Mouse (Mus musculus): ENCODE measurements around the gene Gcn1l1. TPM values are rescaled to one million over a fixed set of nuclear protein-coding genes. Genes with fewer than 3 reads are reported as not detected.

Gcn1l1 gene
- polyA plus RNA-seq, 1 experiment from 2014 or later, result 36.3 TPM

DNA sequence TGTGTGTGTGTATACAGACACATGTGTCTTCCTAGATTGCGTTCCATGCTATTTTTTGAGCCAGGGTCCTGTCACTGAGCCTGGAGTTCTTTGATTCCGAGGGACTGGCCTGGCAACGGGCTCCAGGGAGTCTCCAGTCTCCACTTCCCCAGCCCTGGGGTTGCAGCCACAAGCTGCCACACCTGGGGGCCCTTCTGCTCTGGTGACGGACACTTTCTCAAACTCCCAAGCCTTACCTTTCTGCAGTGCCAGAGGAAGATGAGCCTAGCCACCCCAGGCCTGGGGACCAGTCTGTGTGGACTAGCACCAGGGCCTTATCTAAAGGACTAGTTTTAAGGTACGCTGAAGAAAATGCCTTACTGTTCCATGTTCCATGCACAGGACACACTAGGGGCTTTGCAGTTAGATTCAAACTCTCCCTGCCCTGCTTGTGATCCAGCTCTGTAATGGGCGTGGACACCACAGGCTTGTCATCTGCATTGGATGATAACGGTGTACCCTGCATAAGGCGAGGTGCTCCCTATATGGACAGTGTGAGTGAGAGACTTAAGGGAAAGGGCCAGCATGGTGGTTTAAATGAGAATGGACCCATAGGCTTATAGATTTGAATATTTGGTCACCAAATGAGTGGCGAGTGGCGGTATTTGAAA, 61.3 kb downstream of the Gcn1l1 start:
- H3K4me1 ChIP-seq, result peaks cover 11% of the 10 kb centered on the region
- H3K27me3 ChIP-seq, result no peaks in the 10 kb centered on the region
- H3K36me3 ChIP-seq, result peaks cover 12% of the 10 kb centered on the region
- no peak overlapping the region for H3K9ac ChIP-seq
- no peak overlapping the region for H3K4me2 ChIP-seq
- no peak for ATAC-seq (ENCODE audit: insufficient number of reproducible peaks, low FRiP score, low TSS enrichment, low read depth)
- 81% methylated on average over 10 of the region's 10 CpGs for WGBS
- H3K27ac ChIP-seq, result no peak overlapping the region
- no peaks in the 10 kb centered on the region for H3K9me3 ChIP-seq
- no peak overlapping the region for H3K4me3 ChIP-seq

DNA sequence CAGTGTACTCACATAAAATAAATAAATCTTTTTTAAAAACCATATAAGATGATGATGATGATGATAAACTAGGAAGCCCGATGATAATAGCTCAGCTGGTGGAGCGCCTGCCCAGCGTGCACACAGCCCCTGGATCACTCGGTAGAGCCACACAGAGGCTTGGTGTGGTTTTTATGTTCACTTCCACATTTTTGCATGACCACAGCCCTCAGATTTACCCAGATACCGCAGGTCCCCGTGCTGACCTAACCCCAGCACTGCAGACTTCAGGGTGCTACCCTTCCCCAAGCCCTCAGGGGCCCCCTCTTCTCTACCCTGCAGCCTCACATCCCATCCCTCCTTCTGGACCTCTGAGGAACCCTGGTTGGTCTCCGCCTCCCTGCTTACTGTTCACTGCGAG, 63.0 kb downstream of the Gcn1l1 start:
- ATAC-seq (ENCODE audit: insufficient number of reproducible peaks, low FRiP score, low TSS enrichment, low read depth), result no peak
- Histone ChIP-seq H3K4me1 (peaks cover 19% of the 10 kb centered on the region), H3K9me3 (no peaks in the 10 kb centered on the region), H3K4me2 (no peak overlapping the region), H3K27me3 (no peaks in the 10 kb centered on the region), H3K4me3 (no peak overlapping the region), H3K9ac (no peak overlapping the region), H3K36me3 (peaks cover 1% of the 10 kb centered on the region; the same call in 1 of the 2 replicates), H3K27ac (no peak overlapping the region)
- WGBS, result 71% methylated on average over 8 of the region's 8 CpGs

DNA sequence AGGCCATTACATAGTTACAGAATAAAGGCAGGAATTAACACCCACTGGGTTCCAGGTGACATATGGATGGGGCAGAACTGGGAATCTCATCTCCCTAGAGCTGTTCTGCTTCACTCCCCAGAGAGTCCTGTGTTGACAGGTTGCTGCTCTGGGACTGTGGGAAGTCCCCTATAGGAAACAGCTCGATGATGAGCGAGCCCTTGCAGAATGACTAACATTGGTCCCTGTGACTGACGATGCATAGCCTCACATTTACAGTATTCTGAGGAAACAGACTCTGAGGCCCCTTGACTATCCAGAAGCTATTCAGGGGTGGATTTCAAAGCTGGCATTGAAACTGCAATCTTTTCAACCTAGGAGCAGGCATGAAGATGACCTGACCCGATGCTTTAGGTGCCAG, 64.6 kb downstream of the Gcn1l1 start:
- Histone ChIP-seq H3K9me3 (no peaks in the 10 kb centered on the region), H3K27ac (no peak overlapping the region), H3K27me3 (no peaks in the 10 kb centered on the region), H3K9ac (no peak overlapping the region), H3K4me1 (peaks cover 34% of the 10 kb centered on the region), H3K4me2 (no peak overlapping the region), H3K4me3 (no peak overlapping the region), H3K36me3 (no peaks in the 10 kb centered on the region)
- no peak for ATAC-seq (ENCODE audit: insufficient number of reproducible peaks, low FRiP score, low TSS enrichment, low read depth)
- WGBS, result 93% methylated on average over 4 of the region's 4 CpGs

DNA sequence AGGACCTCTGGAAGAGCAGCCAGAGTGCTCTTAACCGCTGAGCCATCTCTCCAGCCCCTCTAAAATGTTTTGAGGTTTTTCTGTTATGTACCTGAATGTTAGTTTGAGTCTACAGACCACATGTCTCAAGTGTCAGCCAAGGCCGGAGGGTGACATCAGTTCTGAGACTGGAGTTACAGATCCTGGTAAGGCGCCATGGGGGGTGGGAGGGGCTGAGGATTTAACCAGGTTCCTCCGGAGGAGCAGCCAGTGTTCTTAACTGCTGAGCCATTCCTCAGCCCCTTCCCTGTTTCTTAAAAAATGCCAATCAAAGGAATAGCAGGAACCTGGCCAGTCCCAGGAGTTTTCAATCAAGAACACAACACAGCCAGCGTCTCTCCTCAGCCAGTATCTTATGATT, 65.2 kb downstream of the Gcn1l1 start:
- Histone ChIP-seq H3K4me3 (peak overlapping the region; percentile 81), H3K4me1 (peaks cover 36% of the 10 kb centered on the region), H3K9me3 (no peaks in the 10 kb centered on the region), H3K27me3 (no peaks in the 10 kb centered on the region), H3K9ac (no peak overlapping the region), H3K27ac (no peak overlapping the region), H3K4me2 (no peak overlapping the region; the same call in 1 of the 2 replicates), H3K36me3 (no peaks in the 10 kb centered on the region)
- WGBS, result 34% methylated on average over 5 of the region's 5 CpGs
- no peak for ATAC-seq (ENCODE audit: insufficient number of reproducible peaks, low FRiP score, low TSS enrichment, low read depth)

DNA sequence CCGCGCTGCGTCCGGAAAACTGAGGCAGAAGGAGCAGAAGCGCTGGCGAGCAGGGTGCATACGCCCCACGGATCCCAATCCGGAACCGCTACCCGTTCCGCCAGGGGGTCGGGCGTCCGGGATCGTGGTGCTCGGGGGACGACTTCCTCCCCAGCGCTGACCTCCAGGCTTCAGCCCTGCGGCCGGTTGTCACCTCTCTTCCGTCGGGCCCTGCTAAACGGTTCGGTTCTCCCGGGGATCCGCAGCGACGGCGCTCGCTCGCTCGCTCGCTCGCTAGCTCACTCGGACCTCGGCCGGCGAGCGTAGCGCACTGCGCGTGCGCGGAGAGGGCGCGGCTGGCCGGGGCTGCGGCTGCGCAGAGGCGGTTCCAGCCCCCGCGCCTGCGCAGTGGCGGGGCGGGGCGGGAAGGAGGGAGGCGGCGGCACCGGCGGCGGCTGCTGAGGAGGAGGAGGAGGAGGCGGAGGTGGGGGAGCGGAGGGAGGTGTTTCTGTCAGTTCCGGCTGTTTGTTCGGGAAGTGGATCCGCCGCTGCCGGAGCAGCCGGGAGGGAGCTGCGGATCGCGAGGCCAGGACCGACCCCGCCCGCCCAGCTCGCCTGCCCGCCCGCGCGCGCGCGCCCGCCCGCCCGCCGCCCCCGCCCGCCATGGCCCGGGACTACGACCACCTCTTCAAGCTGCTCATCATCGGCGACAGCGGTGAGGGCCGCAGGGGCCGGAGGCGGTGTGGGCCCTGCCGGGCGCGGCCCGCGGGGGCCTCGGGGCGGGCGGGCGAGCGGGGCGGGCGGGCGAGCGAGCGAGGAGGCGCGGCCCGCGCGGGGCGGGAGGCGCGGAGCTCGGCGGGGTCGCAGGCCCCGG, 66.7 kb downstream of the Gcn1l1 start, which contains the start of gene Rab35:
Rab35 (plus strand) TSS at position 404 of the 853 bp plus-strand sequence.
- Histone ChIP-seq H3K36me3 (no peaks in the 10 kb centered on the region), H3K4me1 (peaks cover 40% of the 10 kb centered on the region), H3K4me3 (peak within 1 kb of the TSS; percentile 81), H3K27me3 (no peaks in the 10 kb centered on the region), H3K27ac (peak within 1 kb of the TSS; percentile 86), H3K9me3 (no peaks in the 10 kb centered on the region), H3K9ac (peak within 1 kb of the TSS; percentile 81), H3K4me2 (peak within 1 kb of the TSS; percentile 78)
- peak; percentile 87 for ATAC-seq (ENCODE audit: insufficient number of reproducible peaks, low FRiP score, low TSS enrichment, low read depth)
- under 1% methylated on average over 86 of the region's 125 CpGs for WGBS

DNA sequence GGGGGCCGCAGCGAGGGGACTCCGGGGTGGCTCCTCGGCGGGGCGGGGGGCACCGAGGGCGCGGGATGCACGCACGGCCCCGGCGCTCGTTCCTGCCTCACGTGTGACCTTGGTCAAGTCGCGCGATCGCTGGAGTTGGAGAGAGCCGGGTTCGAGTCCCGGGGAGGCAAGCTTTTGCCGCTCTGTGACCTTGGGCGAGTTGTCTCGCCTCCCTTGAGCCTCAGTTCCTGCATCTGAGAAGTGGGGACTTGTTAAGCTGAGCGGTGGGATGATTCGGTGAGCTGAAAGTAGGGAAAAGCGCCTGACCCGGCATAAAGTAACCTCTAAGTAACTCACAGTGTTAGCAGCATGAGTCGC, 67.3 kb downstream of the Gcn1l1 start:
- under 1% methylated on average over 20 of the region's 30 CpGs for WGBS
- H3K36me3 ChIP-seq, result 0 out of 2 replicates have a peak, but pooled peaks cover 2% of the 10 kb centered on the region
- 0 out of 2 replicates have a peak, but pooled peaks have one; percentile 5 for ATAC-seq (ENCODE audit: insufficient number of reproducible peaks, low FRiP score, low TSS enrichment, low read depth)
- H3K4me2 ChIP-seq, result peak overlapping the region; percentile 60
- peaks cover 40% of the 10 kb centered on the region for H3K4me1 ChIP-seq
- H3K27me3 ChIP-seq, result no peaks in the 10 kb centered on the region
- H3K9ac ChIP-seq, result peak overlapping the region; percentile 81
- H3K4me3 ChIP-seq, result peak overlapping the region; percentile 81
- H3K9me3 ChIP-seq, result no peaks in the 10 kb centered on the region
- H3K27ac ChIP-seq, result peak overlapping the region; percentile 86

DNA sequence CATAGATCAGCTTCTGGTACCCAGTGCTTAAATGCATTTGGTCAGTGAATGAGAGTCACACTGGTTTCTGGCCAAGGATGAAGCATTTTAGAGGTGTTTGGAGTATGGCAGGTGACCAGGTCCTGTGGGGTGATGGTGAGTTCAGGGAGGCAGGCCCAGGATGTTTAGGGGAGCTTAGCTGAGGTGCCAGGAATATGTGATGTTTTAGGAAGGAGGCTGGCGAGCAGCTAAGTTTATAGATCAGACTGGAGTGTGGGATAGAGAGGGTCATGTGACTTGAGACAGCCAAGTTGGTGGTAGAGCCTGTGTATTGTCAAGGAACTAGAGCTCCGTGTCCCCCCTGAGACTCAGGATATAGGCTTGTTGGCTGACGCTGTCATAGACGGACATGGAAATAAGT, 68.0 kb downstream of the Gcn1l1 start:
- Histone ChIP-seq H3K36me3 (0 out of 2 replicates have a peak, but pooled peaks cover 5% of the 10 kb centered on the region), H3K9me3 (no peaks in the 10 kb centered on the region), H3K27ac (0 out of 2 replicates have a peak overlapping the region, but pooled peaks have one; percentile 6), H3K4me2 (peak overlapping the region; percentile 60), H3K4me3 (peak overlapping the region; percentile 81), H3K4me1 (peaks cover 40% of the 10 kb centered on the region), H3K27me3 (no peaks in the 10 kb centered on the region), H3K9ac (no peak overlapping the region)
- WGBS, result 52% methylated on average over 4 of the region's 4 CpGs
- ATAC-seq (ENCODE audit: insufficient number of reproducible peaks, low FRiP score, low TSS enrichment, low read depth), result no peak

DNA sequence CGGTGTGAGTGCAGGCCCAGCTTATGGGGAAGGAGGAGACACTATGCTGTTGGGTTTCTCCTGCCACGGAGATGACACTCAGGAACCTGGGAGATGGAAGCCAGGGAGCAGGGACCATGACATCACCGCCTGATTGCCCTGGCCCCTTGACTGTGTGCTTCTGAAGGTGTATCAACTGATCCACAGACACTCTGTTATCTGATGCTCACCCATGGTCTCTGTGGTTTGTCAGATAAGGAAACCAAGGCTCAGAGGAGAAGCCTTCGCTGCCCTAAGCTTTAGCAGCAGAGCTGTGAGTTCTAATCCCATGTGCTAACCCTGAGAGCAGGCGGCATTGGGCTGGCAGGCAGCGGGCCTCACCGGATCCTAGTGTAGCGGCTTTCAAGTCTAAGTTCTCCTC, 69.0 kb downstream of the Gcn1l1 start:
- peaks cover 15% of the 10 kb centered on the region for H3K36me3 ChIP-seq
- no peak overlapping the region for H3K9ac ChIP-seq
- no peak overlapping the region for H3K4me2 ChIP-seq
- H3K4me3 ChIP-seq, result no peak overlapping the region
- peaks cover 40% of the 10 kb centered on the region for H3K4me1 ChIP-seq
- H3K9me3 ChIP-seq, result no peaks in the 10 kb centered on the region
- no peaks in the 10 kb centered on the region for H3K27me3 ChIP-seq
- no peak overlapping the region for H3K27ac ChIP-seq
- no peak for ATAC-seq (ENCODE audit: insufficient number of reproducible peaks, low FRiP score, low TSS enrichment, low read depth)
- WGBS, result 87% methylated on average over 8 of the region's 8 CpGs

DNA sequence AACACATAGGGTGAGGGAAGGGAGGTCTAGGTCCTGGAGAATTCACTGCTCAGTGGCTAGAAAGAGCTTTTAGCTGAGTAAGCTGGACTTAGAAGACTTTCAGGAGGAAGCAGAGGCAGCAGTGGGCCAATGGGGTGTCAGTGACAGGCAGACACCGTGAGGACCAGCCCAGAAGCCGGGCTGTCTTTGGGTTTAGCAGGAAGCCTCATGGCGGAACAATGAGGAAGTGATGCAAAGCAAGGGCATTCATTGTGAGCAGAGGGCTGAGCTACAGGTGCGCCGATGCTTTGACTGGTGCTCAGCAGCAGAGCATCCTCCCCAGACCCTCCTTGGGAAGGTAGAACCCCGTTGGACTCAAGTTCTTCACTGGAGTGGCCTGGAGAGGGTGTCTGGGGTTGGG, 70.5 kb downstream of the Gcn1l1 start:
- Histone ChIP-seq H3K9me3 (no peaks in the 10 kb centered on the region), H3K9ac (no peak overlapping the region)
- 84% methylated on average over 6 of the region's 6 CpGs for WGBS

DNA sequence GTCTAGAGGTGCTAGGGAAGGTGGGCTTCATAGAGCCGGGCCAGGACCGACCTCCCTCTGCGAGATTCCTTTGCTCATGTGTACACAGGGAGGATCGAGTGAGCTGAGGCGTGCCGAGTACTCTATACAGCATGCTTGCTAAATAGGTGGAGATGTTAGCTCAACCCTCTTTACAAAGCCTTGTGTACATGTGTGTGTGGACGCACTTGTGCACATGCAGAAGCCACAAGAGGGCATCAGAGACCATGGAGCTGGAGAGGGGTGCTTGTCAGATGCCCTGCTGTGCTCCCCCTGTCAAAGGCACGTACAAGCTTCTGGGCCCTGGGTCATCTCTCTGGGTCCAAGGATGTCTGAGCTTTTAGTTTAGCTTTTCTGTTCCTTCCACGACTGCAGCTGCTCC, 79.1 kb downstream of the Gcn1l1 start:
- no peak overlapping the region for H3K27ac ChIP-seq
- 90% methylated on average over 9 of the region's 9 CpGs for WGBS
- no peak overlapping the region for H3K4me2 ChIP-seq
- H3K4me3 ChIP-seq, result no peak overlapping the region
- peaks cover 96% of the 10 kb centered on the region for H3K36me3 ChIP-seq
- H3K4me1 ChIP-seq, result no peaks in the 10 kb centered on the region
- H3K9ac ChIP-seq, result no peak overlapping the region
- ATAC-seq (ENCODE audit: insufficient number of reproducible peaks, low FRiP score, low TSS enrichment, low read depth), result no peak
- no peaks in the 10 kb centered on the region for H3K27me3 ChIP-seq
- H3K9me3 ChIP-seq, result no peaks in the 10 kb centered on the region

More for the DNA sequence above, 70.5 kb downstream of the Gcn1l1 start:
- ATAC-seq (ENCODE audit: insufficient number of reproducible peaks, low FRiP score, low TSS enrichment, low read depth), result no peak
- H3K36me3 ChIP-seq, result peaks cover 30% of the 10 kb centered on the region
- no peak overlapping the region for H3K27ac ChIP-seq
- peaks cover 37% of the 10 kb centered on the region for H3K4me1 ChIP-seq
- no peak overlapping the region for H3K4me3 ChIP-seq
- no peak overlapping the region for H3K4me2 ChIP-seq
- no peaks in the 10 kb centered on the region for H3K27me3 ChIP-seq

DNA sequence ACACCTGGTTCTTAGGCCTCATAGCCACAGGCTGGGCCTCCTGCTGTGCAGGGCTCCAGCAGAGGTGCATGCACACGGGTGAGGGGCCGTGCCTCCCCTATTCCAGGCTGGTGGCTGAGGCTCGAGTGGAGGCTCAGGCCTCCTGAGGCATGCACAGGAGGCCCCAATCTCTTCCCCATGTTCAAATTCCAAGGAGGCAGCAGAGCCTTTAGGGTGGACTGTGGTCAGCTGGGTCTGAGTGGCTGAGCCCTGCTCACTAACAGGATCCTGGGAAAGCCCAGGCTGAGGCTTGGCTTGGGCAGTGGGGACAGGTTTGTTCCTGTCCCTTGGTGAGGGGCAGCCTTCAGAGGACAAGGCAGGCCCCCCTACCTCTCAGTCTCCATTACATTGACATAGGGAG, 83.8 kb downstream of the Gcn1l1 start:
- H3K36me3 ChIP-seq, result peaks cover 51% of the 10 kb centered on the region
- H3K4me3 ChIP-seq, result no peak overlapping the region
- no peak overlapping the region for H3K4me2 ChIP-seq
- peaks cover 11% of the 10 kb centered on the region for H3K4me1 ChIP-seq
- no peaks in the 10 kb centered on the region for H3K27me3 ChIP-seq
- H3K27ac ChIP-seq, result no peak overlapping the region
- WGBS, result 60% methylated on average over 3 of the region's 3 CpGs
- no peak overlapping the region for H3K9ac ChIP-seq
- H3K9me3 ChIP-seq, result no peaks in the 10 kb centered on the region
- no peak for ATAC-seq (ENCODE audit: insufficient number of reproducible peaks, low FRiP score, low TSS enrichment, low read depth)

DNA sequence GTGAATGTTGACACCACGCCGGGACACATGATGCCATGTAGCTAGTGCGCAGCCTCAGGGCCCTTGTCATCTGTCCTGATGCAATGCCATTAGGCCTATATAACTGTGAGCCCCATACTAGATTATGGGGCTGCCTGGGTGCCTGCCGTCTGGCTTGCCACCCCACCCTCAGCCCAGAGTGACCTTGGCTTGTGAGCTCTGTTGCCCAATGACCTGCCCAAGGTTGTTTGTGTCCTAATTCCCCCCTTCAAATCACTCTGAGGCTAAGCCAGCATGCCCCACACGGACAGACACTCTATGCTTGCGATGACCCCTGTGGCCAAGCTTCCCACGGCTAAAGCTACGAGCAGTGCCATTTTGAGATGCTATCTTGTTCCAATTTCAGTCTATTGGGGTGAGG, 84.6 kb downstream of the Gcn1l1 start:
- Histone ChIP-seq H3K4me3 (no peak overlapping the region), H3K36me3 (peaks cover 43% of the 10 kb centered on the region), H3K9ac (no peak overlapping the region), H3K27ac (no peak overlapping the region), H3K4me1 (peaks cover 11% of the 10 kb centered on the region), H3K4me2 (no peak overlapping the region), H3K9me3 (no peaks in the 10 kb centered on the region), H3K27me3 (no peaks in the 10 kb centered on the region)
- 90% methylated on average over 8 of the region's 8 CpGs for WGBS
- ATAC-seq (ENCODE audit: insufficient number of reproducible peaks, low FRiP score, low TSS enrichment, low read depth), result no peak

Measured in limb, embryonic 15.5 days (tissue).